Mouse (Mus musculus): ENCODE results near the gene Lrr1. TPM values are rescaled to one million over a fixed set of nuclear protein-coding genes. Genes with fewer than 3 reads are reported as not detected.

The Lrr1 gene
- polyA plus RNA-seq (2015; fragmentation: Nextera tagmentation; extraction: Ambion mirVana) = 3.5 and 5.5 TPM in 2 replicates

DNA sequence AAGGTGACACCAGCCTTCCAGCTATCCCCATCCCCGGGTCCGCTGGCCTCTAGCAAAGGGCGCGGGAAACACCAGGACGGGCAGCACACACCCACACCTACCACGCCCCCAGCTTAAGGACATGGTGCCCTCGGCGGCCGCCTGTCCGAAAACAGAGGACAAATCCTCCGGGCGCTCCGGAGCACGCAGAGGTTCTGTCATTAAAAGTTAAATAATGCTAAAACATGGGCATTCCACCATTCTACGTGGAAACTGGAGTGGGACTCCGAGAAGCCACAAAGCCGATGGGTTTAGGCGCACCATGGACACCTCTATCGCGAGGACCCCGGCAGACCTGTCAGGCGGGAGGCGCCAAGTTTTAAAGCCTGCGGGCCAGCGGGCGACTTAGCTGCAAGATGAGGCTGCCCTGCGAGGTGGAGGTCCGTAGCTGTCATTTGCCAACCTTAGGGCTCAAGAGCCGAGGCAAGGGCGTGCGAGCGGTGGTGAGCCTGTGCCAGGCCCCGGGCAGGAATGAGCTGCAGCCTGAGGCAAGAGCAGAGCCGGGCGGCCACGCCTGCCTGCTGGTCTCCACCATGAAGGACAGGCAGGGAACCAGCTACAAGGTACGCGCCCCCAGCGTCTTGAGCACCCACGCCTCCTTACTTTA is at the start of gene Lrr1:
Gene Lrr1 (plus strand): TSS at position 354 of the 646 bp plus-strand sequence.
- Histone ChIP-seq H3K4me3 (ENCODE audit: low read depth, low read length) (peak within 1 kb of the TSS; percentile 78), H3K9ac (ENCODE audit: low read depth, low read length) (peak within 1 kb of the TSS; percentile 68), H3K27me3 (replicated peaks; ENCODE audit: control insufficient read depth, insufficient read depth, low read length) (no peaks in the 10 kb centered on the region), H3K27ac (ENCODE audit: low read depth, low read length) (no peak within 1 kb of the TSS), H3K36me3 (ENCODE audit: control insufficient read depth, insufficient read depth) (no peaks in the 10 kb centered on the region), H3K9me3 (ENCODE audit: control insufficient read depth) (no peaks in the 10 kb centered on the region), H3K4me1 (replicated peaks; ENCODE audit: control insufficient read depth, insufficient read depth, low read length) (no peaks in the 10 kb centered on the region), H3K4me2 (replicated peaks; ENCODE audit: low read depth) (peak within 1 kb of the TSS; percentile 94)
- WGBS = under 1% methylated on average over 40 of the region's 40 CpGs
- 0 out of 2 replicates have a peak, but pooled peaks have one; percentile 11 for TF ChIP-seq CTCF (IDR thresholded peaks at IDR 0.05; ENCODE audit: low read depth)
- peak; percentile 91 for ATAC-seq

DNA sequence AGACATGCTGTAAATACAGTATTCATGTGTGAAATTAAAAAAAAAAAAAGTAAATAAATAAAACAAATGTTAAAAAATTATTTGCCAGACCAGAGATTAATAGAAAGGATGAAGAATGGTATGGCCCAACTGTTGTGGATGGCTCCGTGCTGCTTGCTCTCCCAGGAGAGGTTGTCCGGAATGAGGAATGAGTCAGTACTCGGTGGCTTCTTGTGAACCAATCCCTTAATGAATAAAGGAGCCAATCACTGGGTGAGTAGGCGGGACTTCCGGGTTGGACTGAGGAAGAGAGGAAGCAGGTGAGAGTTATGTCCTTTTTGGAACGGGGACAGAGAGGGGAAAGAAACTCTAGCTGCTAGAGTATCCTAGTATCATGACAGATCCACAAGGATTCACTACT is 48.7 kb upstream of the Lrr1 start:
- Histone ChIP-seq H3K4me1 (replicated peaks; ENCODE audit: control insufficient read depth, insufficient read depth, low read length) (no peaks in the 10 kb centered on the region), H3K4me3 (ENCODE audit: low read depth, low read length) (no peak overlapping the region), H3K9ac (ENCODE audit: low read depth, low read length) (no peak overlapping the region), H3K27ac (ENCODE audit: low read depth, low read length) (no peak overlapping the region), H3K9me3 (ENCODE audit: control insufficient read depth) (no peaks in the 10 kb centered on the region), H3K36me3 (ENCODE audit: control insufficient read depth, insufficient read depth) (no peaks in the 10 kb centered on the region), H3K4me2 (replicated peaks; ENCODE audit: low read depth) (no peak overlapping the region), H3K27me3 (replicated peaks; ENCODE audit: control insufficient read depth, insufficient read depth, low read length) (no peaks in the 10 kb centered on the region)
- TF ChIP-seq CTCF (IDR thresholded peaks at IDR 0.05; ENCODE audit: low read depth) = no peak
- ATAC-seq = no peak
- 86% methylated on average over 6 of the region's 6 CpGs for WGBS

DNA sequence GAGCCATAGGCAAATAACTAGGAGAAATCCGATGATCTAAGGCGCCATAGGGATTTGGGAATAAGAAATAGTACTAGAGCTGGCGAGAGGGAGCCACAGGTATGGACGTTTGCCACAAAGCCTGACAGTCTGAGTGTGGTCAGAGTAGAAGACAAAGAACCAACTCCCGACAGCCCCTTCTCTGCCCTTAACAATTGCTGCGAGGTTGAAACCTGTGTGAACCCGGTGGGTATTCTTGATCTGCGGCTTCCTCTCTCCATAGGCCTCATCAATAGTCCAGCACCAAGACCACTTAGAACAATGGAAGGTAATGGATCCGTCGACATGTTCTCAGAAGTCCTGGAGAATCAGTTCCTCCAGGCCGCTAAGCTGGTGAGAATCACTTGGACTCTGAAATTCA is 45.8 kb upstream of the Lrr1 start:
- Histone ChIP-seq H3K27ac (ENCODE audit: low read depth, low read length) (no peak overlapping the region), H3K36me3 (ENCODE audit: control insufficient read depth, insufficient read depth) (no peaks in the 10 kb centered on the region), H3K27me3 (replicated peaks; ENCODE audit: control insufficient read depth, insufficient read depth, low read length) (no peaks in the 10 kb centered on the region), H3K9ac (ENCODE audit: low read depth, low read length) (no peak overlapping the region), H3K9me3 (ENCODE audit: control insufficient read depth) (no peaks in the 10 kb centered on the region), H3K4me2 (replicated peaks; ENCODE audit: low read depth) (no peak overlapping the region), H3K4me1 (replicated peaks; ENCODE audit: control insufficient read depth, insufficient read depth, low read length) (no peaks in the 10 kb centered on the region), H3K4me3 (ENCODE audit: low read depth, low read length) (no peak overlapping the region)
- no peak for ATAC-seq
- no peak for TF ChIP-seq CTCF (IDR thresholded peaks at IDR 0.05; ENCODE audit: low read depth)
- WGBS = 91% methylated on average over 11 of the region's 11 CpGs

DNA sequence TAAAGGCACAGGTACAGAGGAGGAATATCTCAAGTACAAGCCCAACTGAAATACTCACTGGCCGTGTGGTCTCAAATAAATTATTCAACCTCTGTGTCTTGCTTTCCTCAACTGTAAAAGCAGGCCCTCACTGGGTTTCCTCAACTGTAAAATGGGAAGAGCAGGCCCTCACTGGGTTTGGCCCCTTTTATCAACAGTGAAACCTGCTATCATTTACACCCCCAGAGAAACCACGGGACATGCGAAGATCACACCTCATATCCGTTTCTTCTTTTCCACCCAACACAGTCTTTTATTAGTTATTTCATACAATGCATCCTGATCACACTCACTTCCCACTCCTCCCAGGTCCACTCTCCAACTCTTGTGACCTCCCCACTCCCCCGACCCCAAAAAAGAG is 43.5 kb upstream of the Lrr1 start:
- Histone ChIP-seq H3K27ac (ENCODE audit: low read depth, low read length) (no peak overlapping the region), H3K36me3 (ENCODE audit: control insufficient read depth, insufficient read depth) (no peaks in the 10 kb centered on the region), H3K4me3 (ENCODE audit: low read depth, low read length) (no peak overlapping the region), H3K4me2 (replicated peaks; ENCODE audit: low read depth) (no peak overlapping the region), H3K4me1 (replicated peaks; ENCODE audit: control insufficient read depth, insufficient read depth, low read length) (no peaks in the 10 kb centered on the region), H3K9ac (ENCODE audit: low read depth, low read length) (no peak overlapping the region), H3K27me3 (replicated peaks; ENCODE audit: control insufficient read depth, insufficient read depth, low read length) (no peaks in the 10 kb centered on the region), H3K9me3 (ENCODE audit: control insufficient read depth) (no peaks in the 10 kb centered on the region)
- 84% methylated on average over 5 of the region's 5 CpGs for WGBS
- TF ChIP-seq CTCF (IDR thresholded peaks at IDR 0.05; ENCODE audit: low read depth) = no peak
- ATAC-seq = no peak

DNA sequence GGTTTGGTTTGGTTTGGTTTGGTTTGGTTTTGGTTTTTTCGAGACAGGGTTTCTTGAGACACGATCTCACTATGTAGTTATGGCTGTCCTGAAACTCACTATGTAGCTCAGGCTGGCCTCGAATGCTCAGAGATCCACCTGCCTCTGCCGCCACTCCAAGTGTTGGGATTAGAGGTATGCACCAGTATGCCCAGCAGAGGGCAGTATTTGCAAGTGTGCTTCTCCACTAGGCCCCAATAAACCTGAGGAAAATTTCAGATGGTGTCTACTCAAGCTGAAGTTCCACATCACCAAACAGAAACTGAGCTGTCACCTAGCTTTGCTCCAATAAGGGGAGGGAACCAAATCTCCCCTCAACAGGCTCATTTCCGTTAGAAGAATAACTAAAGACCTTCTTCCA is 41.4 kb upstream of the Lrr1 start:
- Histone ChIP-seq H3K4me1 (replicated peaks; ENCODE audit: control insufficient read depth, insufficient read depth, low read length) (no peaks in the 10 kb centered on the region), H3K27ac (ENCODE audit: low read depth, low read length) (no peak overlapping the region), H3K9ac (ENCODE audit: low read depth, low read length) (no peak overlapping the region), H3K9me3 (ENCODE audit: control insufficient read depth) (no peaks in the 10 kb centered on the region), H3K4me3 (ENCODE audit: low read depth, low read length) (no peak overlapping the region), H3K4me2 (replicated peaks; ENCODE audit: low read depth) (no peak overlapping the region), H3K27me3 (replicated peaks; ENCODE audit: control insufficient read depth, insufficient read depth, low read length) (no peaks in the 10 kb centered on the region), H3K36me3 (ENCODE audit: control insufficient read depth, insufficient read depth) (no peaks in the 10 kb centered on the region)
- no peak for ATAC-seq
- TF ChIP-seq CTCF (IDR thresholded peaks at IDR 0.05; ENCODE audit: low read depth) = peak; percentile 68
- 92% methylated on average over 5 of the region's 5 CpGs for WGBS

DNA sequence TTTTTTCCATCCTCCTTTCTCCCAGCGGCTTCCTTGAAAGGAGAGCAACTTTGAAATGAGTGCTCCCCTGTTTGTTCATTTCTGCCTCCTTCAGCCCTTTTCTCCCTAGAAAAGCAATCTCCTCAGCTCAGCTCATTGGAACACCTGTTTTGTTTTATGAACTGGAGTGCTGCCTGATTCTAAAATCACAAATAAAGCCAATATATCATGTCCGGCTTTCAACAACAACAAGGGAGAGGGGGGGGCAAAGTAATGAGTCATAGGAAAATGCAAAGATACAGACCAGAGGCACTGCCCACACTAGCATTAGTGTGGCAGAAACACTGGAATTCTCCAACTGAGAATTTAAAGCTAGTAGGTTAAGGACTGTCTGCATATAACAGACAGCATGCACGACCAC is 41.0 kb upstream of the Lrr1 start:
- no peak for ATAC-seq
- Histone ChIP-seq H3K4me1 (replicated peaks; ENCODE audit: control insufficient read depth, insufficient read depth, low read length) (no peaks in the 10 kb centered on the region), H3K9me3 (ENCODE audit: control insufficient read depth) (no peaks in the 10 kb centered on the region), H3K36me3 (ENCODE audit: control insufficient read depth, insufficient read depth) (no peaks in the 10 kb centered on the region), H3K9ac (ENCODE audit: low read depth, low read length) (no peak overlapping the region), H3K27me3 (replicated peaks; ENCODE audit: control insufficient read depth, insufficient read depth, low read length) (no peaks in the 10 kb centered on the region), H3K4me3 (ENCODE audit: low read depth, low read length) (no peak overlapping the region), H3K27ac (ENCODE audit: low read depth, low read length) (no peak overlapping the region), H3K4me2 (replicated peaks; ENCODE audit: low read depth) (no peak overlapping the region)
- TF ChIP-seq CTCF (IDR thresholded peaks at IDR 0.05; ENCODE audit: low read depth) = no peak
- 88% methylated on average over 3 of the region's 3 CpGs for WGBS
